ENCODE assay signal across 12 mouse cellular contexts in the genomic region with DNA sequence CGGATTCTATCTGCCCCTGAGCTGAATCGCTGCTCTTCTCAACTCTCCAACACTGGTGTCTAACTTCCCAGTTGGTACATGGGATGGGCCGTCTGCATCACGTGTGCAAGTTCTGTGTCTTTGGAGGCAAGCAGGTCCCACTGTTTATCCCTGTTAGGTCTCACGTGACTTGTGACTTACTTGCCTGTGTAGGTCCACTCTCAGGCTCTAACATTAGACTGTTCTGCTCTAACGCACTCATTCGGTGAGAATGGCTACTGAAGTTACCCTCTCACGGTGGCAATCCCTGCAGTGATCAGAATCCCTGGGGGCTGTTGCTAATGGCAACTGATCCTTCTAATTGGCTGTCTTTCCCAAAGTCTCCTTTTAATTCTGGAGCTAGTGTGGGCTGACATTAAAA.
"Had no signal": no experiment of that assay in that cellular context is flagged by ENCODE, and none has a peak within 500 bp of the region (broad histone marks: within the 10 kb centered on the region; RNA-seq: fewer than 3 reads in every experiment).

No protein-coding gene starts in this region.

- H3K9me3 ChIP-seq: limb, embryonic 10.5 days; lung, embryonic 15.5 days; midbrain, embryonic 15.5 days; neural tube, embryonic 13.5 days had no signal

- H3K36me3 ChIP-seq: limb, embryonic 10.5 days; lung, embryonic 15.5 days; midbrain, embryonic 15.5 days; neural tube, embryonic 13.5 days had no signal

- H3K4me1 ChIP-seq: limb, embryonic 10.5 days had no signal

- H3K27me3 ChIP-seq: lung, embryonic 15.5 days; midbrain, embryonic 15.5 days; neural tube, embryonic 13.5 days had no signal

- H3K4me3 ChIP-seq: limb, embryonic 10.5 days; lung, embryonic 15.5 days; midbrain, embryonic 15.5 days; neural tube, embryonic 13.5 days had no signal

- DNase-seq: kidney, adult 8-10 months; kidney, postnatal 36 days; layer of hippocampus, adult 9-11 months; layer of hippocampus, postnatal 36 days; lung, postnatal 14 days; retina, postnatal 1 day had no signal

- ATAC-seq: intestine, postnatal 0 days; midbrain, embryonic 15.5 days had no signal

- H3K9ac ChIP-seq: lung, embryonic 15.5 days; midbrain, embryonic 15.5 days; neural tube, embryonic 13.5 days had no signal

- H3K4me2 ChIP-seq: liver, embryonic 11.5 days; lung, embryonic 15.5 days; midbrain, embryonic 15.5 days; neural tube, embryonic 13.5 days had no signal

- H3K27ac ChIP-seq: limb, embryonic 10.5 days; lung, embryonic 15.5 days; midbrain, embryonic 15.5 days; neural tube, embryonic 13.5 days had no signal
